Mouse (Mus musculus): Measurements from ENCODE around the gene Gm21915. TPM values are rescaled to one million over a fixed set of nuclear protein-coding genes. Genes with fewer than 3 reads are reported as not detected.

Gene Gm21915
- not detected for total RNA-seq (2021)
- long read RNA-seq, experiment 1: 0 reads
- long read RNA-seq, experiment 2: 0 reads

- no peak for DNase-seq (ENCODE audit: low spot score)
These were observed at the start of gene Gm21915 for GRCm38 (mm10) chr9:40670313-40670712. Gene Gm21915, plus strand, starts transcription at chr9:40670613.

- no peak for DNase-seq (ENCODE audit: low spot score)
These were observed 48.1 kb upstream of the Gm21915 start for GRCm38 (mm10) chr9:40622265-40622664.

GRCm38 (mm10) chr9:40622793-40623192, 47.6 kb upstream of the Gm21915 start:
- no peak for DNase-seq (ENCODE audit: low spot score)

DNA sequence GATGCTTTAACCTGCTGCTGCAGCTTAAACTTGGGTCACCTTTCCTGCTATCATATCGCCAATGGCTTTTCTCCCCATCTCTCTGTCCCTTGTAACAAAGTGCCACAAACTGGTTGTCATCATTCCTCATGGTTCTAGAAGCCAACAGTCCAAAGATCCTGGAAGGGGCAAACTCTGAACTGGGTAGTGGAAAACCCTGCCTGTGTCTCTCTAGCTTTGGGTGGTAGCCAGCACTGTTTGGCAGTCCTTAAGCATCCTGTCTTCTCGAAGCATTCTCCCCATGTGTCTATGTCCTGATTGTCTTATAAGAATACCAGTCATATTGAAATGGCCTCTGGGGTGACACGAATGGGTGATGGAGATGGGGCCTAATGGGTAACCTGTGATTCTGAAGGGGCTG, 45.1 kb upstream of the Gm21915 start:
- no peak for DNase-seq (ENCODE audit: low spot score)

- no peak for DNase-seq (ENCODE audit: low spot score)
These were observed 43.8 kb upstream of the Gm21915 start for GRCm38 (mm10) chr9:40626566-40626965.

GRCm38 (mm10) chr9:40627146-40627713, 43.2 kb upstream of the Gm21915 start:
- DNase-seq (ENCODE audit: low spot score): no peak

DNA sequence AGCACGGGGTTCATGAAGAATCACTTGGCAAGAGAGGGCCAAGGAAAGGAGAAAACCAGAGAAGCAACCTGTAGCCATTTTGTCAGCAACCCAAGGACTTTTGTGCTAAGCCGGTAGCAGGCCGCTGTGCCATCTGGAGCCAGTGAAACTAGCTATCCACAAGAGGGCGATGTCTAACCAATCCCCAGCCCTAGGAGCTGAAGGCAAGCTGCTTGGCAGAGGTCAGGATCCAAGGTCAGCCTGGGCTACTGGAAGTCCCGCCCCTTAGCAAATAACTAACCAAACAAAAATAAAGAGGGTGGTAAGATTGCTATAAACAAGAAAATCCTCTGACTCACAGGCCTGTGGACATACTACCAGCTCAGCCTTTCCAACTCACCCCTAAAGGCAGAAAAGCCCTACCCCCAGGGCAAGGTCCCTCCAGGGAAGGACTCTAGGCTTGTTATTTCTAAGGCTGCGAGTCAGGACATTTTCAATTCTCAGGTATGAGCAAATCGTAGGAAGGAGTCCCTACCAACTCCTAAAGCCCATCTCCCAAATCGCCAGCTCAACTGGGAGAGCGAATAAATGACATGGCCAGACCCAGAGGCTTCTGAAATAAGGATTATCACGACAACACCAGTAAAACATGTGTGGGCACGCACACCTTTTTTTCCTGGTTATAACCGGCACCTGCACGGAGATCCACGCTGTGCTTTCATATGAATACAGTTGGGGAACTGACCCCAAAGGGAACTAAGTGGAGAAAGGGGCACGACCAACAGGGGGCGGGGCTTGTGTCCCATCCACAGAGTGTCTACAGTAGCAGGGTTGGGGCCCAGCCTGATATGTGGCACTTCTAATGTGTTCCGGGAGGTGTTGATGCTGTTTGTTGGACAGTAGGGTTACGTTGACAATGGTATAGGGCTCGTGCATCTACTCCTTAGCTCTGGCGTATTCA, 42.0 kb upstream of the Gm21915 start:
- DNase-seq (ENCODE audit: low spot score): peak; percentile 27

- no peak for DNase-seq (ENCODE audit: low spot score)
These were observed 41.0 kb upstream of the Gm21915 start for GRCm38 (mm10) chr9:40629441-40629840.

- DNase-seq (ENCODE audit: low spot score): no peak
These were observed 39.3 kb upstream of the Gm21915 start for GRCm38 (mm10) chr9:40631101-40631500.

GRCm38 (mm10) chr9:40631505-40631904, 38.9 kb upstream of the Gm21915 start:
- DNase-seq (ENCODE audit: low spot score): no peak

DNA sequence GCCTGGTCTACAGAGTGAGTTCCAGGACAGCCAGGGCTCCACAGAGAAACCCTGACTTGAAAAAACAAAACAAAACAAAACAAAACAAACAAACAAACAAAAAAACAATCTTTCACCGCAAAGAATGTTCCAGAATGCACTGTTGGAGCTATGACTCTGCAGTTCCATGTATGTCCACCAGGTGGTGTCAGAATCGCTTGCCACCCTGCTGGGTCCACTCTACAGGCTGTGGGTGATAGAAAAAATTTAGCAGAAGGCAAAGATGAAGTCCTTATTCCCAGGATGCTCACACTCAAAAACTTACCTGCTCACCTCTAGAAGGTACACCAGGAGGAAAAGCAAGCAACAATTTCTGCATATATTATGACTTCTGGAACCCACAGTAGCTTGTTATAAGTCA, 34.4 kb upstream of the Gm21915 start:
- DNase-seq (ENCODE audit: low spot score): peak; percentile 64

DNA sequence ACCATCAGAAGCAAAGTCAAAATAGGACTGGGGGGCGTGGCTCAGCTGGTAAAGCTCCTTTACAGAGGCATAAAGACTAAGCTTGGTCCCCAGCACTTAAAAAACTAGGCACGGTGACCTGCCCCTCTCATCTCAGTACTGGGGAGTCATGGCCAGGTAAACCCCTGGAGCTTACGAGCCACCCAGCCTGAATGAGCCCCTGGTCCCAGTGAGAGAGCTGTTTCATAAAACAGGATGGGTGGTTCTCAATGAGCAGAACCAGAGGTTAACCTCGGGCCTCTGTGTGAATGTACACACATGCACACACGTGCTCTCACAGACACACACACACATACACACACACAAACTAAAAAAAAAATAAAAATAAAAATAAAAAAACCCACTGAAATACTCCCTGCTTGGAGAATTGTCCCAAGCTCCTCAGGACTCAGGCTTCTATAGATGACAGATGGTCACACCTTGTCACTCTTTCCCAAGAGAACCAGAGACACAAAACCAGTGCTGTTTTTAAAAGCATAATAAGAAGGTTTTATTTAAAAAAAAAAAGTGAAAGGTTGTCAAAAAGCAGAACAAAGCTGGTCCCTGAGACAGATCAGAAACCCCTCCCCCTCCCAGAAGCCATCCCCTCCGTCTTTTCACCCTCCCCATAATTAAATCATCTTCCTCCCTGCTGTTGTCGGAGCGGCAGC, 32.6 kb upstream of the Gm21915 start:
- no peak for DNase-seq (ENCODE audit: low spot score)

DNA sequence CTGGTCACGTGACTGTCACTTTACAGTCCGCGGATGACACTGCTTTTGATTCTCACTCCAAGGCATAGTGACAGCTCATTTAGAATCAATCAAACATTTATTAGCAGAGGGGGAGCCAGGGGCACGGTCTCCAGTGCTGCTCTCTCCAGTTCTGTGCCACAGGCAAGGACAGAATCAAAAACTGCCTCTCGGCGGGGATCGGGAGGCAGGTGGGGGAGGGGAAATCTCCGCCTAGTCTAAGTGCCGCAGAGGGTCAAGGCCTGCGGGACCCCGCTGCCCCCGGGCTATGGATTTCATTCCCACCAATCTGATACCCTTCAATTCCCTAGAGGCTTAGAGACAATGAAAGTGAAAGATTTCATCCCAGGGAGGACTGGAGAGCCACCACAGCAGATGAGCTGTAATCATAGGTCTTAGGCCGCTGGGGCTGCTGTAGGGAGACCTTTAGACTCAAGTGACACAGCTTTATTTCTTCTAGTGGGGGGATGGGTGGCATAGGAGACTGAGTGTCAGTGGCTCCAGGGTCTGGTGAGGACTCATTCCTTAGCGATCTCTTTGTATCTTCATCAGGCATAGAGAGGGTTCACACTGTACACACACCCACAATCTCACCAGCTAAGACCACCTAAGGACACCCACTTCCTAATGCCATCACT, 31.9 kb upstream of the Gm21915 start:
- DNase-seq (ENCODE audit: low spot score): peak; percentile 28

GRCm38 (mm10) chr9:40639536-40640187, 30.8 kb upstream of the Gm21915 start:
- peak; percentile 42 for DNase-seq (ENCODE audit: low spot score)

- no peak for DNase-seq (ENCODE audit: low spot score)
These were observed 29.1 kb upstream of the Gm21915 start for GRCm38 (mm10) chr9:40641318-40641717.

GRCm38 (mm10) chr9:40642470-40643220, 27.8 kb upstream of the Gm21915 start:
- DNase-seq (ENCODE audit: low spot score): no peak

- no peak for DNase-seq (ENCODE audit: low spot score)
These were observed 21.0 kb upstream of the Gm21915 start for GRCm38 (mm10) chr9:40649444-40649843.

GRCm38 (mm10) chr9:40649983-40650382, 20.4 kb upstream of the Gm21915 start:
- DNase-seq (ENCODE audit: low spot score): no peak

DNA sequence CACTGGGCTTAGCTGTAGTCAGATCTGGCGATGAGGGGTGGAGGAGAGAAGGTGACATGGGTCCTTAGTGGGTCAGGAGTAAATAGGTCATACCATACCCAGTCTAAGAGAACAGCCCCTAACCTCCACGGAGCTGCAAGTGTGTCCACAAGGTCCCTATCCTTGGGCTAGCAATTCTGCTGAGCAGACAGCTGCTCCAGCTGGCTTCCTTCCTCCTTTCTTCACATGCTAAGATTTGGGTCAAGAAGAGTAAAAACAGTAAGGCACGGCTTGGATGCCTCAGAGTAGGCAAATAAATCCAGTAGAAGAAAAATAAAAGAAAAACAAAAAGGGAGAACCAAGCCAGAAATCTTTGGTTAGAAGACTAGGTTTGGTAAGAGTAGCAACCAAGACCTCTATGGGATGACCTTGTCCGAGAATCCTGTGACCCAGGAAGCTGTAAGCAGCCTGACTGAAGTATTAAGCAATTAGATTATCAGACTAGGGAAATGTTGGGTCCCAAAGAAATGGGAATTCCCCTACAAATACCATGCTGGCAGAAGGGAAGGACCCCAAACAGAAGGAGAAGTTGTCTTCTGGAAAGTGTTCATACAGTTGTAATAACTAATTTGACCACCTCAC, 19.1 kb upstream of the Gm21915 start:
- DNase-seq (ENCODE audit: low spot score): no peak

GRCm38 (mm10) chr9:40652757-40653156, 17.7 kb upstream of the Gm21915 start:
- no peak for DNase-seq (ENCODE audit: low spot score)

Data from gastrocnemius, adult 18-20 months (tissue).